Mouse (Mus musculus): ENCODE data around the gene Elob. TPM values are rescaled to one million over a fixed set of nuclear protein-coding genes. Genes with fewer than 3 reads are reported as not detected.

Gene Elob
- polyA plus RNA-seq, 1 experiment: 237 TPM

GRCm38 (mm10) chr17:23825591-23825990 is 3.3 kb downstream of the Elob start:
- no peak for DNase-seq (ENCODE audit: low read depth in 1 of 2, low spot score in 2 of 2)
- Histone ChIP-seq H3K36me3 (ENCODE audit: control insufficient read depth, insufficient read depth, low read length) (peaks cover 41% of the 10 kb centered on the region), H3K4me3 (ENCODE audit: extremely low read depth, insufficient read depth, insufficient read length) (no peak overlapping the region), H3K27ac (ENCODE audit: insufficient read depth, low read length) (no peak overlapping the region), H3K4me1 (ENCODE audit: control insufficient read depth, insufficient read depth, insufficient read length) (no peaks in the 10 kb centered on the region; the same call in 1 of the 2 replicates), H3K27me3 (ENCODE audit: control insufficient read depth, insufficient read depth, low read length) (no peaks in the 10 kb centered on the region)
- WGBS: 83% methylated on average over 4 of the region's 4 CpGs
- TF ChIP-seq CTCF (IDR thresholded peaks at IDR 0.05; ENCODE audit: extremely low read depth, insufficient read depth, insufficient read length, insufficient replicate concordance) (no peak), POLR2A (IDR thresholded peaks at IDR 0.05; ENCODE audit: low read depth, low read length) (no peak)

DNA sequence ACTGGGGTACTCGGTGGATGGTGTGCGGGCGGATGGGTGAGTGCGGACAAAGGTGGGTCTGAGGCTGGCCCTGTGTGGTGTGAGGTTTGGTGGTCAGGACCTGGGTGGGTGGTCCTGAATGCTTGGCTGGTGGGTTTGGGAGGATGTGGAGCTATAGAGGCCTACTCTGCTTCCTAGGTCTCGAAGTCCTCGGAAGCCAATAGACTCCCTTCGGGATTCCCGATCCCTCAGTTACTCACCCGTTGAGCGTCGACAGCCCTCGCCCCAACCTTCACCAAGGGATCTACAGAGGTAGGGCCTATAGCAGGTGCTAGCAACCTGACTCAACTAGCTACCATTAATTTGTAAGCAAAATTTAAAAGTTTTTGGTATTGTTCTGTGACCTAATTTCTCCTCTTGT is 5.3 kb downstream of the Elob start:
- no peak overlapping the region for H3K27ac ChIP-seq (ENCODE audit: insufficient read depth, low read length)

DNA sequence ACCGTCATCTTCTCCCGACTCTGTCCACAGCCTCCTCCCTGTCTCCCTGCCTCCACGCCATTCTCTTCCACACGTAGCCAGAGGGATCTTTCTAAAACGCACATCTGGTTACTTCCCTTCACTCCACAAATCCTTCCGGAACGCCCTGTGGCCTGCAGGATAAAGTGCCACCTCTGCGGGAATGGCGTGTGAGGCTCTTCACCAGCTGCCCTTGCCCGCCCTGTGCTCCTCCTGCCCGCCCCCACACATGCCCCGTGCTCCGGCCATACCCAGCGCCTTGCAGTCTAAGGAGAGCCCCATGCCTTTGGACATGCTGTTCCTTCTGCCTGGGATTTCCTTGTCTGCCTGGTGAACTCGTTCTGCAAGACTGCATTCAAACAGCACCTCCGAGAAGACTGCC is 5.9 kb downstream of the Elob start:
- H3K36me3 ChIP-seq (ENCODE audit: control insufficient read depth, insufficient read depth, low read length): peaks cover 65% of the 10 kb centered on the region
- WGBS: 90% methylated on average over 16 of the region's 16 CpGs

More for the DNA sequence above, 5.3 kb downstream of the Elob start:
- Histone ChIP-seq H3K4me1 (ENCODE audit: control insufficient read depth, insufficient read depth, insufficient read length) (no peaks in the 10 kb centered on the region; the same call in 1 of the 2 replicates), H3K27me3 (ENCODE audit: control insufficient read depth, insufficient read depth, low read length) (no peaks in the 10 kb centered on the region), H3K4me3 (ENCODE audit: extremely low read depth, insufficient read depth, insufficient read length) (no peak overlapping the region), H3K36me3 (ENCODE audit: control insufficient read depth, insufficient read depth, low read length) (peaks cover 59% of the 10 kb centered on the region)
- 97% methylated on average over 12 of the region's 12 CpGs for WGBS
- TF ChIP-seq POLR2A (IDR thresholded peaks at IDR 0.05; ENCODE audit: low read depth, low read length) (no peak), CTCF (IDR thresholded peaks at IDR 0.05; ENCODE audit: extremely low read depth, insufficient read depth, insufficient read length, insufficient replicate concordance) (no peak)
- DNase-seq (ENCODE audit: low read depth in 1 of 2, low spot score in 2 of 2): no peak

GRCm38 (mm10) chr17:23822094-23822493 is 6.8 kb downstream of the Elob start:
- Histone ChIP-seq H3K4me3 (ENCODE audit: extremely low read depth, insufficient read depth, insufficient read length) (no peak overlapping the region), H3K27me3 (ENCODE audit: control insufficient read depth, insufficient read depth, low read length) (no peaks in the 10 kb centered on the region), H3K4me1 (ENCODE audit: control insufficient read depth, insufficient read depth, insufficient read length) (no peaks in the 10 kb centered on the region), H3K36me3 (ENCODE audit: control insufficient read depth, insufficient read depth, low read length) (peaks cover 73% of the 10 kb centered on the region), H3K27ac (ENCODE audit: insufficient read depth, low read length) (no peak overlapping the region)
- TF ChIP-seq CTCF (IDR thresholded peaks at IDR 0.05; ENCODE audit: extremely low read depth, insufficient read depth, insufficient read length, insufficient replicate concordance) (no peak), POLR2A (IDR thresholded peaks at IDR 0.05; ENCODE audit: low read depth, low read length) (no peak)
- DNase-seq (ENCODE audit: low read depth in 1 of 2, low spot score in 2 of 2): no peak
- 91% methylated on average over 6 of the region's 6 CpGs for WGBS

More for the DNA sequence above, 5.9 kb downstream of the Elob start:
- no peak overlapping the region for H3K27ac ChIP-seq (ENCODE audit: insufficient read depth, low read length)
- H3K4me3 ChIP-seq (ENCODE audit: extremely low read depth, insufficient read depth, insufficient read length): no peak overlapping the region
- no peaks in the 10 kb centered on the region; the same call in 1 of the 2 replicates for H3K4me1 ChIP-seq (ENCODE audit: control insufficient read depth, insufficient read depth, insufficient read length)
- no peak for DNase-seq (ENCODE audit: low read depth in 1 of 2, low spot score in 2 of 2)
- no peak for TF ChIP-seq POLR2A (IDR thresholded peaks at IDR 0.05; ENCODE audit: low read depth, low read length)
- TF ChIP-seq CTCF (IDR thresholded peaks at IDR 0.05; ENCODE audit: extremely low read depth, insufficient read depth, insufficient read length, insufficient replicate concordance): no peak
- H3K27me3 ChIP-seq (ENCODE audit: control insufficient read depth, insufficient read depth, low read length): no peaks in the 10 kb centered on the region

- H3K36me3 ChIP-seq (ENCODE audit: control insufficient read depth, insufficient read depth, low read length): peaks cover 80% of the 10 kb centered on the region
- no peaks in the 10 kb centered on the region for H3K27me3 ChIP-seq (ENCODE audit: control insufficient read depth, insufficient read depth, low read length)
- WGBS: 94% methylated on average over 5 of the region's 5 CpGs
- no peak for TF ChIP-seq CTCF (IDR thresholded peaks at IDR 0.05; ENCODE audit: extremely low read depth, insufficient read depth, insufficient read length, insufficient replicate concordance)
- TF ChIP-seq POLR2A (IDR thresholded peaks at IDR 0.05; ENCODE audit: low read depth, low read length): no peak
- no peak for DNase-seq (ENCODE audit: low read depth in 1 of 2, low spot score in 2 of 2)
- no peak overlapping the region for H3K4me3 ChIP-seq (ENCODE audit: extremely low read depth, insufficient read depth, insufficient read length)
- H3K4me1 ChIP-seq (ENCODE audit: control insufficient read depth, insufficient read depth, insufficient read length): no peaks in the 10 kb centered on the region
- H3K27ac ChIP-seq (ENCODE audit: insufficient read depth, low read length): no peak overlapping the region
Observed at GRCm38 (mm10) chr17:23820731-23821130, 8.2 kb downstream of the Elob start.

- no peak for DNase-seq (ENCODE audit: low read depth in 1 of 2, low spot score in 2 of 2)
- Histone ChIP-seq H3K4me3 (ENCODE audit: extremely low read depth, insufficient read depth, insufficient read length) (no peak overlapping the region), H3K36me3 (ENCODE audit: control insufficient read depth, insufficient read depth, low read length) (peaks cover 81% of the 10 kb centered on the region), H3K27ac (ENCODE audit: insufficient read depth, low read length) (no peak overlapping the region), H3K27me3 (ENCODE audit: control insufficient read depth, insufficient read depth, low read length) (no peaks in the 10 kb centered on the region), H3K4me1 (ENCODE audit: control insufficient read depth, insufficient read depth, insufficient read length) (no peaks in the 10 kb centered on the region)
- WGBS: 98% methylated on average over 25 of the region's 25 CpGs
- TF ChIP-seq CTCF (IDR thresholded peaks at IDR 0.05; ENCODE audit: extremely low read depth, insufficient read depth, insufficient read length, insufficient replicate concordance) (no peak), POLR2A (IDR thresholded peaks at IDR 0.05; ENCODE audit: low read depth, low read length) (no peak)
Observed at GRCm38 (mm10) chr17:23819235-23819634, 9.7 kb downstream of the Elob start.

- over 99% methylated on average over 8 of the region's 8 CpGs for WGBS
- H3K36me3 ChIP-seq (ENCODE audit: control insufficient read depth, insufficient read depth, low read length): peaks cover 80% of the 10 kb centered on the region
- no peaks in the 10 kb centered on the region for H3K27me3 ChIP-seq (ENCODE audit: control insufficient read depth, insufficient read depth, low read length)
- DNase-seq (ENCODE audit: low read depth in 1 of 2, low spot score in 2 of 2): no peak
- no peak overlapping the region for H3K4me3 ChIP-seq (ENCODE audit: extremely low read depth, insufficient read depth, insufficient read length)
- H3K4me1 ChIP-seq (ENCODE audit: control insufficient read depth, insufficient read depth, insufficient read length): no peaks in the 10 kb centered on the region
- no peak for TF ChIP-seq CTCF (IDR thresholded peaks at IDR 0.05; ENCODE audit: extremely low read depth, insufficient read depth, insufficient read length, insufficient replicate concordance)
- no peak overlapping the region for H3K27ac ChIP-seq (ENCODE audit: insufficient read depth, low read length)
Observed at GRCm38 (mm10) chr17:23818579-23818978, 10.4 kb downstream of the Elob start.

All from spleen, adult 2 months (tissue).